Mouse (Mus musculus) spleen, adult 2 months (tissue): Measurements from ENCODE around the gene Kif13a. TPM values are rescaled to one million over a fixed set of nuclear protein-coding genes. Genes with fewer than 3 reads are reported as not detected.
A peak's percentile ranks its signal among the peaks of the same experiment; 100 is the strongest.

Source experiments
- DNase-seq, 2 experiments: peaks; one replicate each; pipeline versions ENCODE4 v3.0.0 to v3.0.0-alpha.2; 2012 to 2021; ENCODE audit warnings: low spot score in 2 of 2, low read depth in 1 of 2
- H3K27ac ChIP-seq: fragments of 200-500 bp; 2 replicates; pipeline ENCODE4 v1.5.1; 2012; ENCODE audit warnings: low read length, inconsistent platforms; ENCODE audit not compliant: insufficient read depth
- H3K27me3 ChIP-seq: fragments of 200-500 bp; 2 replicates; pipeline ENCODE4 v1.6.1; 2012; ENCODE audit warnings: mild to moderate bottlenecking, moderate library complexity, low read length, inconsistent platforms; ENCODE audit not compliant: control insufficient read depth, insufficient read depth
- H3K36me3 ChIP-seq: fragments of 200-500 bp; 2 replicates; pipeline ENCODE4 v1.6.1; 2012; ENCODE audit warnings: mild to moderate bottlenecking, low read length, inconsistent platforms; ENCODE audit not compliant: control insufficient read depth, insufficient read depth
- H3K4me1 ChIP-seq: fragments of 200-500 bp; 2 replicates; pipeline ENCODE4 v1.6.1; 2011; ENCODE audit warnings: inconsistent platforms; ENCODE audit not compliant: control insufficient read depth, insufficient read depth, insufficient read length
- H3K4me3 ChIP-seq: fragments of 200-500 bp; 2 replicates; pipeline ENCODE4 v1.5.1; 2011; ENCODE audit warnings: mild to moderate bottlenecking, inconsistent platforms; ENCODE audit not compliant: insufficient read depth, insufficient read length; ENCODE audit errors: extremely low read depth
- CTCF ChIP-seq: fragments of 200-500 bp; IDR thresholded peaks from 2 replicates; pipeline ENCODE4 v1.5.1; 2011; ENCODE audit warnings: mild to moderate bottlenecking, inconsistent platforms; ENCODE audit not compliant: insufficient read depth, insufficient read length, insufficient replicate concordance; ENCODE audit errors: extremely low read depth
- POLR2A ChIP-seq: fragments of 200-500 bp; IDR thresholded peaks from 2 replicates; pipeline ENCODE4 v1.6.1; 2011; ENCODE audit warnings: low read depth, low read length, inconsistent platforms
- WGBS: fragments of 180-500 bp; shearing (Covaris S2); methylation state at CpG from one replicate; pipeline ENCODE4 v1.1.7; 2018; 5-methylcytosine and 5-hydroxymethylcytosine counted together
- polyA plus RNA-seq: library from polyadenylated mRNA; depleted of rRNA; stranded (reverse); fragments of >200 nt; gene quantifications from 2 replicates; pipeline ENCODE4 v1.2.3, GENCODE M21; 2012

Kif13a gene
- polyA plus RNA-seq, 1 experiment: 5.6 TPM

- WGBS: under 1% methylated on average over 84 of the region's 85 CpGs
- Histone ChIP-seq H3K27ac (peak overlapping the region; percentile 93), H3K27me3 (no peaks in the 10 kb centered on the region), H3K4me3 (peak overlapping the region; percentile 85), H3K36me3 (no peaks in the 10 kb centered on the region), H3K4me1 (peaks cover 2% of the 10 kb centered on the region; the same call in 1 of the 2 replicates)
- DNase-seq: peak in 1 of 2 experiments; percentile 61
- no peak; the same call in 1 of the 2 replicates for TF ChIP-seq POLR2A
- no peak for TF ChIP-seq CTCF
These were observed 202.4 kb downstream of the Kif13a start for GRCm38 (mm10) chr13:46727038-46727836.

GRCm38 (mm10) chr13:46726288-46727037 lies 203.2 kb downstream of the Kif13a start:
- Histone ChIP-seq H3K4me1 (peaks cover 2% of the 10 kb centered on the region; the same call in 1 of the 2 replicates), H3K4me3 (peak overlapping the region; percentile 85), H3K27ac (peak overlapping the region; percentile 93), H3K27me3 (no peaks in the 10 kb centered on the region), H3K36me3 (no peaks in the 10 kb centered on the region)
- WGBS: under 1% methylated on average over 30 of the region's 30 CpGs
- TF ChIP-seq CTCF (no peak), POLR2A (no peak)
- peak in 1 of 2 experiments; percentile 25 for DNase-seq

- Histone ChIP-seq H3K4me3 (peak overlapping the region; percentile 19; the same call in 1 of the 2 replicates), H3K36me3 (no peaks in the 10 kb centered on the region), H3K27me3 (no peaks in the 10 kb centered on the region), H3K4me1 (peaks cover 5% of the 10 kb centered on the region; the same call in 1 of the 2 replicates), H3K27ac (peak overlapping the region; percentile 46; the same call in 1 of the 2 replicates)
- WGBS: 6% methylated on average over 2 of the region's 2 CpGs
- TF ChIP-seq POLR2A: no peak
- no peak for TF ChIP-seq CTCF
- DNase-seq: no peak
These were observed 204.4 kb downstream of the Kif13a start for GRCm38 (mm10) chr13:46725227-46725626.

- DNase-seq: no peak
- no peaks in the 10 kb centered on the region for H3K36me3 ChIP-seq
- peaks cover 2% of the 10 kb centered on the region; the same call in 1 of the 2 replicates for H3K4me1 ChIP-seq
- TF ChIP-seq POLR2A (no peak), CTCF (no peak)
- H3K4me3 ChIP-seq: no peak overlapping the region
- peak overlapping the region; percentile 64 for H3K27ac ChIP-seq
- H3K27me3 ChIP-seq: no peaks in the 10 kb centered on the region
These were observed 205.3 kb downstream of the Kif13a start for GRCm38 (mm10) chr13:46724371-46724770.

DNA sequence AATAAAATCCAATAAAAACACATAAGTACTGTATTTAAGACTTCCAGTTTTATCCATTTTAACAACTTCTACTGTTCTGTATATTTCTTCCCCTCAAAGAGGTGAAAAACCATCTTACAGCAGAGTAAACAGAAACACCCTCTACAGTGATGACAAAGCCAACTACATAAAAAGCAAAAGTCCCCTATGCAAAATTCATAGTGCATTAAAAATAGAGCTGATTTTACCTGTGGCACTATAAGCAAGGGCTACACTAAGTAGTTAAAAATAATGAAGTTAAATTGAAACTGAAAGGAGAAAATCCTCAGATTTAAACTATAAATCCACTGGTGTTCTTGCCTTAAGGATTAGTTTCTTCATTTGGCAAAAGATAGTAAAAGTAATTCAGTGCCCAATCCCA lies 208.7 kb downstream of the Kif13a start:
- H3K27ac ChIP-seq: no peak overlapping the region
- peak overlapping the region; percentile 14; the same call in 1 of the 2 replicates for H3K4me3 ChIP-seq
- peaks cover 10% of the 10 kb centered on the region for H3K4me1 ChIP-seq
- TF ChIP-seq POLR2A (no peak), CTCF (no peak)
- DNase-seq: no peak
- H3K36me3 ChIP-seq: no peaks in the 10 kb centered on the region
- H3K27me3 ChIP-seq: no peaks in the 10 kb centered on the region

DNA sequence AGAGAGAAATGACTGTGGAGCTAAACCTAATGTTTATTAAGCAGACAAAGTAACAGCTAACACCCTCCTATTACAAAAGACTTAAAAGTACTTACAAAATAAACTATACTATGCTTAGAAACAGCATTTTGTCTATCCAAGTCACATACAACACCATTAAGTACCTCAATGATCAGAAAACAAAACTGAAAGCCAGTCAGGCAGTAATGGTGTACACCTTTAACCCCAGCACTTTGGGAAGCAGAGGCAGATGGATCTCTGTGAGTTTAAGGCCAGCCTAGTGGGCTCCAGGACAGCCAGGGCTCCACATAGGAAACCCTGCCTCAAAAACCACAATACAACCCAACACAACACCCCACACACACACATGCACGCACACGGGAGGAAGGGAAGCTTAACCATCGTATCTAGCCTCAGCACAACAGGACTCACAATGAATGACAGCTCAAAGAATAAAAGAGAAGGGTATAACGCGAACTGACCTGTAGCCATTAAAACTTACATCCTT lies 210.7 kb downstream of the Kif13a start:
- Histone ChIP-seq H3K27ac (no peak overlapping the region), H3K36me3 (peaks cover 1% of the 10 kb centered on the region; the same call in 1 of the 2 replicates), H3K4me3 (peak overlapping the region; percentile 20; the same call in 1 of the 2 replicates), H3K27me3 (no peaks in the 10 kb centered on the region), H3K4me1 (peaks cover 10% of the 10 kb centered on the region)
- WGBS: 42% methylated on average over 5 of the region's 5 CpGs
- TF ChIP-seq CTCF (no peak), POLR2A (no peak)
- no peak for DNase-seq
